Mouse (Mus musculus) liver, embryonic 14.5 days (tissue): ENCODE data around the gene Abhd16a.

Experiments used
- CTCF ChIP-seq: IDR thresholded peaks from 2 replicates; pipeline ENCODE4 v1.5.1; 2016; ENCODE audit warnings: antibody characterized with exemption, low read depth, control low read depth
- EP300 ChIP-seq: IDR thresholded peaks from 2 replicates; pipeline ENCODE4 v1.6.1; 2016; ENCODE audit warnings: antibody characterized with exemption, low read depth

- TF ChIP-seq CTCF (no peak), EP300 (peak; percentile 80)
Measured at GRCm38 (mm10) chr17:35044904-35045806, 43.9 kb upstream of the Abhd16a start.
